Mouse (Mus musculus): ENCODE data around the gene Tctn1. TPM values are rescaled to one million over a fixed set of nuclear protein-coding genes. Genes with fewer than 3 reads are reported as not detected.

The Tctn1 gene
- polyA plus RNA-seq, 1 experiment from 2014 or later, result 7.1 TPM

GRCm38 (mm10) chr5:122234319-122235195 is 29.7 kb downstream of the Tctn1 start:
- Histone ChIP-seq H3K9me3 (ENCODE audit: control insufficient read depth, low read length) (no peaks in the 10 kb centered on the region), H3K4me1 (ENCODE audit: control insufficient read depth, insufficient read depth, low read length) (peaks cover 4% of the 10 kb centered on the region; the same call in 1 of the 2 replicates), H3K4me3 (ENCODE audit: low read depth, low read length) (no peak overlapping the region), H3K9ac (replicated peaks; ENCODE audit: low read depth, low read length) (no peak overlapping the region), H3K36me3 (ENCODE audit: control insufficient read depth, insufficient read depth, low read length) (no peaks in the 10 kb centered on the region), H3K27ac (ENCODE audit: low read depth, low read length) (no peak overlapping the region), H3K4me2 (ENCODE audit: low read depth, low read length) (no peak overlapping the region), H3K27me3 (ENCODE audit: control insufficient read depth, insufficient read depth, low read length) (no peaks in the 10 kb centered on the region)
- WGBS, result 81% methylated on average over 9 of the region's 9 CpGs
- ATAC-seq (ENCODE audit: low read depth), result no peak

- Histone ChIP-seq H3K27ac (ENCODE audit: low read depth, low read length) (no peak overlapping the region), H3K27me3 (ENCODE audit: control insufficient read depth, insufficient read depth, low read length) (no peaks in the 10 kb centered on the region), H3K4me1 (ENCODE audit: control insufficient read depth, insufficient read depth, low read length) (peaks cover 4% of the 10 kb centered on the region; the same call in 1 of the 2 replicates), H3K4me3 (ENCODE audit: low read depth, low read length) (no peak overlapping the region), H3K9me3 (ENCODE audit: control insufficient read depth, low read length) (no peaks in the 10 kb centered on the region), H3K36me3 (ENCODE audit: control insufficient read depth, insufficient read depth, low read length) (no peaks in the 10 kb centered on the region), H3K4me2 (ENCODE audit: low read depth, low read length) (no peak overlapping the region), H3K9ac (replicated peaks; ENCODE audit: low read depth, low read length) (no peak overlapping the region)
- no peak for ATAC-seq (ENCODE audit: low read depth)
- 83% methylated on average over 12 of the region's 12 CpGs for WGBS
Observed at GRCm38 (mm10) chr5:122233695-122234094, 30.6 kb downstream of the Tctn1 start.

- Histone ChIP-seq H3K9me3 (ENCODE audit: control insufficient read depth, low read length) (no peaks in the 10 kb centered on the region), H3K27me3 (ENCODE audit: control insufficient read depth, insufficient read depth, low read length) (no peaks in the 10 kb centered on the region), H3K4me1 (ENCODE audit: control insufficient read depth, insufficient read depth, low read length) (peaks cover 4% of the 10 kb centered on the region; the same call in 1 of the 2 replicates), H3K4me2 (ENCODE audit: low read depth, low read length) (no peak overlapping the region), H3K27ac (ENCODE audit: low read depth, low read length) (no peak overlapping the region), H3K9ac (replicated peaks; ENCODE audit: low read depth, low read length) (no peak overlapping the region), H3K36me3 (ENCODE audit: control insufficient read depth, insufficient read depth, low read length) (no peaks in the 10 kb centered on the region), H3K4me3 (ENCODE audit: low read depth, low read length) (no peak overlapping the region)
- ATAC-seq (ENCODE audit: low read depth), result no peak
- WGBS, result 92% methylated on average over 14 of the region's 14 CpGs
Observed at GRCm38 (mm10) chr5:122233077-122233581, 31.1 kb downstream of the Tctn1 start.

- H3K36me3 ChIP-seq (ENCODE audit: control insufficient read depth, insufficient read depth, low read length), result no peaks in the 10 kb centered on the region
- H3K4me3 ChIP-seq (ENCODE audit: low read depth, low read length), result no peak overlapping the region
- 80% methylated on average over 5 of the region's 5 CpGs for WGBS
- no peak overlapping the region for H3K9ac ChIP-seq (replicated peaks; ENCODE audit: low read depth, low read length)
- no peaks in the 10 kb centered on the region for H3K9me3 ChIP-seq (ENCODE audit: control insufficient read depth, low read length)
- ATAC-seq (ENCODE audit: low read depth), result no peak
- H3K27me3 ChIP-seq (ENCODE audit: control insufficient read depth, insufficient read depth, low read length), result no peaks in the 10 kb centered on the region
- peaks cover 4% of the 10 kb centered on the region; the same call in 1 of the 2 replicates for H3K4me1 ChIP-seq (ENCODE audit: control insufficient read depth, insufficient read depth, low read length)
- H3K27ac ChIP-seq (ENCODE audit: low read depth, low read length), result no peak overlapping the region
- H3K4me2 ChIP-seq (ENCODE audit: low read depth, low read length), result no peak overlapping the region
Observed at GRCm38 (mm10) chr5:122232004-122232403, 32.3 kb downstream of the Tctn1 start.

GRCm38 (mm10) chr5:122231431-122231830 is 32.8 kb downstream of the Tctn1 start:
- ATAC-seq (ENCODE audit: low read depth), result no peak
- Histone ChIP-seq H3K4me1 (ENCODE audit: control insufficient read depth, insufficient read depth, low read length) (peaks cover 4% of the 10 kb centered on the region; the same call in 1 of the 2 replicates), H3K9ac (replicated peaks; ENCODE audit: low read depth, low read length) (no peak overlapping the region), H3K4me3 (ENCODE audit: low read depth, low read length) (no peak overlapping the region), H3K9me3 (ENCODE audit: control insufficient read depth, low read length) (no peaks in the 10 kb centered on the region), H3K4me2 (ENCODE audit: low read depth, low read length) (no peak overlapping the region), H3K27me3 (ENCODE audit: control insufficient read depth, insufficient read depth, low read length) (no peaks in the 10 kb centered on the region), H3K36me3 (ENCODE audit: control insufficient read depth, insufficient read depth, low read length) (no peaks in the 10 kb centered on the region), H3K27ac (ENCODE audit: low read depth, low read length) (no peak overlapping the region)
- 87% methylated on average over 6 of the region's 6 CpGs for WGBS

GRCm38 (mm10) chr5:122230816-122231215 is 33.4 kb downstream of the Tctn1 start:
- Histone ChIP-seq H3K9me3 (ENCODE audit: control insufficient read depth, low read length) (no peaks in the 10 kb centered on the region), H3K27ac (ENCODE audit: low read depth, low read length) (no peak overlapping the region), H3K9ac (replicated peaks; ENCODE audit: low read depth, low read length) (no peak overlapping the region), H3K4me1 (ENCODE audit: control insufficient read depth, insufficient read depth, low read length) (peaks cover 4% of the 10 kb centered on the region; the same call in 1 of the 2 replicates), H3K4me3 (ENCODE audit: low read depth, low read length) (no peak overlapping the region), H3K27me3 (ENCODE audit: control insufficient read depth, insufficient read depth, low read length) (no peaks in the 10 kb centered on the region), H3K36me3 (ENCODE audit: control insufficient read depth, insufficient read depth, low read length) (no peaks in the 10 kb centered on the region), H3K4me2 (ENCODE audit: low read depth, low read length) (no peak overlapping the region)
- no peak for ATAC-seq (ENCODE audit: low read depth)
- 91% methylated on average over 4 of the region's 4 CpGs for WGBS

GRCm38 (mm10) chr5:122228772-122229171 is 35.5 kb downstream of the Tctn1 start:
- H3K9ac ChIP-seq (replicated peaks; ENCODE audit: low read depth, low read length), result no peak overlapping the region
- H3K36me3 ChIP-seq (ENCODE audit: control insufficient read depth, insufficient read depth, low read length), result no peaks in the 10 kb centered on the region
- H3K27me3 ChIP-seq (ENCODE audit: control insufficient read depth, insufficient read depth, low read length), result no peaks in the 10 kb centered on the region
- no peak overlapping the region for H3K4me2 ChIP-seq (ENCODE audit: low read depth, low read length)
- ATAC-seq (ENCODE audit: low read depth), result no peak
- H3K4me1 ChIP-seq (ENCODE audit: control insufficient read depth, insufficient read depth, low read length), result no peaks in the 10 kb centered on the region
- H3K4me3 ChIP-seq (ENCODE audit: low read depth, low read length), result no peak overlapping the region
- no peaks in the 10 kb centered on the region for H3K9me3 ChIP-seq (ENCODE audit: control insufficient read depth, low read length)
- no peak overlapping the region for H3K27ac ChIP-seq (ENCODE audit: low read depth, low read length)
- 82% methylated on average over 3 of the region's 4 CpGs for WGBS

- Histone ChIP-seq H3K27ac (ENCODE audit: low read depth, low read length) (no peak overlapping the region), H3K4me3 (ENCODE audit: low read depth, low read length) (no peak overlapping the region), H3K27me3 (ENCODE audit: control insufficient read depth, insufficient read depth, low read length) (no peaks in the 10 kb centered on the region), H3K9ac (replicated peaks; ENCODE audit: low read depth, low read length) (no peak overlapping the region), H3K9me3 (ENCODE audit: control insufficient read depth, low read length) (no peaks in the 10 kb centered on the region), H3K36me3 (ENCODE audit: control insufficient read depth, insufficient read depth, low read length) (no peaks in the 10 kb centered on the region), H3K4me2 (ENCODE audit: low read depth, low read length) (no peak overlapping the region), H3K4me1 (ENCODE audit: control insufficient read depth, insufficient read depth, low read length) (no peaks in the 10 kb centered on the region)
- ATAC-seq (ENCODE audit: low read depth), result no peak
- WGBS, result 85% methylated on average over 3 of the region's 3 CpGs
Observed at GRCm38 (mm10) chr5:122228271-122228765, 35.9 kb downstream of the Tctn1 start.

GRCm38 (mm10) chr5:122224291-122224690 is 40.0 kb downstream of the Tctn1 start:
- 98% methylated on average over 2 of the region's 2 CpGs for WGBS
- Histone ChIP-seq H3K9ac (replicated peaks; ENCODE audit: low read depth, low read length) (no peak overlapping the region), H3K4me3 (ENCODE audit: low read depth, low read length) (no peak overlapping the region), H3K27me3 (ENCODE audit: control insufficient read depth, insufficient read depth, low read length) (no peaks in the 10 kb centered on the region), H3K9me3 (ENCODE audit: control insufficient read depth, low read length) (no peaks in the 10 kb centered on the region), H3K36me3 (ENCODE audit: control insufficient read depth, insufficient read depth, low read length) (no peaks in the 10 kb centered on the region), H3K4me2 (ENCODE audit: low read depth, low read length) (no peak overlapping the region), H3K4me1 (ENCODE audit: control insufficient read depth, insufficient read depth, low read length) (no peaks in the 10 kb centered on the region), H3K27ac (ENCODE audit: low read depth, low read length) (no peak overlapping the region)
- no peak for ATAC-seq (ENCODE audit: low read depth)

All from neural tube, embryonic 14.5 days (tissue).